Mouse (Mus musculus) megakaryocyte, adult 5-6 weeks (primary cell): ENCODE data around the gene Med25. TPM values are rescaled to one million over a fixed set of nuclear protein-coding genes. Genes with fewer than 3 reads are reported as not detected.
"Not testable (repeated sequence)": the region's sequence is repeated elsewhere in the genome, so short reads cannot be mapped to it uniquely, and the experiment has no call there.

Experiments
- ATAC-seq: 2 replicates; pipeline ENCODE4 v1.8.0; 2016; ENCODE audit warnings: mild to moderate bottlenecking, inconsistent platforms; ENCODE audit not compliant: poor library complexity, severe bottlenecking
- total RNA-seq, 2 experiments: library from RNA; stranded (forward) in 1 of 2; stranded (reverse) in 1 of 2; fragments of 153-499, 151-499 nt in 1 of 2; fragments of 221-1000, 200-1000 nt in 1 of 2; gene quantifications; 2 replicates each; pipeline versions ENCODE4 v1.2.3 to v1.2.4; 2015 to 2017

Gene Med25
- total RNA-seq, 2 experiments from 2014 or later, result 9.0 to 23.7 TPM

GRCm38 (mm10) chr7:44894175-44894574 is 1.7 kb upstream of the Med25 start:
- no peak for ATAC-seq

GRCm38 (mm10) chr7:44893197-44893596 is 685 bp upstream of the Med25 start:
- no peak for ATAC-seq

- ATAC-seq, result no peak
Measured at GRCm38 (mm10) chr7:44891611-44892010, 901 bp downstream of the Med25 start.

DNA sequence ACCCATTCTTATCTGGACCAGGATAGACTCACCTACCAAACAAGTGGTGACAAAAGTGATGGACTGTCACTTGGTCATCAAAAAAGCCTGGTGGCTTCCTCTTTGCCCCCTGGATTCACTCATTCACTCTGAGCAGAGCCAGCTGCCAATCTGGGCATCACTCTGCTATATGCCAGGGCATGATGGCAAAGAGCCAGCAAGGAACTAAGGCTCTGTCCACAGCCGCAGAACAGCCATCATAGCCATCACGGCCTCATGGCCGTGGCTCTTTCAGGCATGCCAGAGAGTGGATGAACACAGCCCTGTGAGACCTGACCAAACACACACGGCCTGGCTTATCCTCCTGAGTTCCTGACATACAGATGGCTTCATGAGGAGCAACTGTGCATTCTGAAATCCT is 1.8 kb downstream of the Med25 start:
- ATAC-seq, result no peak

GRCm38 (mm10) chr7:44890180-44890579 is 2.3 kb downstream of the Med25 start:
- ATAC-seq, result no peak

GRCm38 (mm10) chr7:44888256-44889105 is 4.0 kb downstream of the Med25 start:
- ATAC-seq, result no peak

- ATAC-seq, result peak; percentile 79
Measured at GRCm38 (mm10) chr7:44886964-44887363, 5.5 kb downstream of the Med25 start.

- ATAC-seq, result no peak
Measured at GRCm38 (mm10) chr7:44884637-44885036, 7.9 kb downstream of the Med25 start.

- ATAC-seq, result no peak
Measured at GRCm38 (mm10) chr7:44883036-44883435, 9.5 kb downstream of the Med25 start.

- ATAC-seq, result no peak
Measured at GRCm38 (mm10) chr7:44877833-44878232, 14.7 kb downstream of the Med25 start.

DNA sequence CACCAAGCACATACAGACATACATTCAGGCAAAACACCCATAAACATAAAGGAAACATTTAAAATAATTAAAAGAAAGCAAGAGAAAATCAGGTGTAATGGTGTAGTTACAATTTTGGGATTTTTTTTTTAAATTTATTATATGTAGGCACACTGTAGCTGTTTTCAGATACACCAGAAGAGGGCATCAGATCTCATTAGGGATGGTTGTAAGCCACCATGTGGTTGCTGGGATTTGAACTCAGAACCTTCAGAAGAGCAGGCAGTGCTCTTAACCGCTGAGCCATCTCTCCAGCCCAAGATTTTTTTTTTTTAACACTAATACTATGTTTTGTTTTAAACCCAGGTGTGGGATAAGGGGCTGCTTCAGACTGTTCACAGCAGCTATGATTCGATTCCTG is 20.7 kb downstream of the Med25 start:
- ATAC-seq, result not testable (repeated sequence)

DNA sequence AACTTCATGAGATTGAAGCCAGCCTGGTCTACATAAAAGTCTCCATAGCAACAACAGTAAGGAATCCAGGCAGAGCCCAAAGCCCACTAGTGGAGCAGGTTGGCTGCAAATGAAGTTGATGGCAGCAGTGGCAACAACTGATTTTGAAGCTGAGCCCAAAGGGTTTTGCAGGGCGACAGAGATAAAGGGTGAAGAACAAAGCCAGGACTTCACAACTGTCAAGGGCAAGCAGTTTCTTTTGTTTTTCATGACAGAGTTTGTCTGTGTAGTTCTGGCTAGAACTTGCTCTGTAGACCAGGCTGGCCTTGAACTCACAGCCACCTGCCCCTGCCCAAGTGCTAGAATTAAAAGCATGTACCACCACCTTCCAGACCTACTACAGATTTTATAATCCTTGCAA is 21.3 kb downstream of the Med25 start:
- ATAC-seq, result no peak

GRCm38 (mm10) chr7:44870614-44871013 is 21.9 kb downstream of the Med25 start:
- ATAC-seq, result no peak

GRCm38 (mm10) chr7:44869697-44870528 is 22.6 kb downstream of the Med25 start, which contains the start of gene Ptov1:
TSS of gene Ptov1 (minus strand) at chr7:44869788.
- peak; percentile 69 for ATAC-seq

- ATAC-seq, result peak; percentile 19; the same call in 1 of the 2 replicates
Measured at GRCm38 (mm10) chr7:44868919-44869696, 23.4 kb downstream of the Med25 start.

DNA sequence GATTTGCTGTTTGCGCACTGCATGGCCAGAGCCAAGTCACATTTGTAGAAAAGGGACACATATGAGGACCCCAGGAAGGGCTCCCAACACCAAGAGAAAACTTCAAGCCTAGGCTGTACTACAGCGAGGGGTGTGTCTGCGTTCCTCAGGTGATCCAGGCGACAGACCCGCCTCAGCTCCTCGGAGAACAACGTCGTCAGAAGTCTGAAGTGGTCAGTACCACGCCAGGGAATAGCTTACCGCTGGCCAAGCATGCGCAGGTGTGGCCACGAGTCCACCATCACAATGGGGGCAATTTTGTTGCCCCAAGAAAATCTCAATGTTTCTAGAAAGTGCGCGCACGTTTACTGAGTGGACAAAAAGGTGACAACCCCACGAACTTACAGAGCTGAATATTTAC is 24.0 kb downstream of the Med25 start:
- ATAC-seq, result no peak

- no peak for ATAC-seq
Measured at GRCm38 (mm10) chr7:44867802-44868201, 24.7 kb downstream of the Med25 start.

DNA sequence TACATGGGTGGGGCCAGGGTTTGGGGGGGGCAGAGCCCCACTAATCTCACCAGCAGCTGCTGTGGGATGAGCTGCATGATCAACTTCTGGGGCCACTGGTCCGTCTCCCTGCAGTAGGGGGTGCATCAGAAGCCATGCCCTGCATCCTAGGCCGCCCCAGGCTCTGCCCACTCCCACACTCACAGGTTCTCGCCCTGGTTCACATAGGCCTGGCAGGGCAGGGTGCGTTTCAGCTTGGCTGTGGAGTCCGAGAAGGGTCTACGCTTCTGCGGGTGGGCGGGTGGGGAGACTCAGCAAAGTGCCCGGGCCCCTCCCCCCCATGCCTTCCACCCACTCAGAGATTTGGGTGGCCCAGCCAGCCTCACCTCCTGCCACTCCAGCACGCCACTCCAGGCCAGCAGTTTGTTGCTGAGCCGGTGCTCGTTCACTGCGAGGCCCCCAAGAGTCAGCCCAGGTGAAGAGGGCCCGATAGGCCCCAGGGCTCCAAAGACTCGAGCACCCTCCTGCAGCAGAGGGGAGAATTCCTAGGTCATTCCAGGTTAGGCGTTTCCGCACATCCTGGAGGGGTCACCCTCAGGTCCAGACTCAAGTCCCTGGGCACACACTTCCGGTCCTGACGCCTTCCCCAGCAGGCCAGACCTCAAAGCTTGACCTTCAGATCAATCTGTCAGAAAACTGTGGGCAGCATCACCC is 25.4 kb downstream of the Med25 start:
- no peak for ATAC-seq

- peak; percentile 63 for ATAC-seq
Measured at GRCm38 (mm10) chr7:44866276-44867009, 26.1 kb downstream of the Med25 start.
